Mouse (Mus musculus): ENCODE measurements around the gene Btbd2.

GRCm38 (mm10) chr10:80669737-80670485 lies 13.0 kb upstream of the Btbd2 start:
- TF ChIP-seq CTCF (IDR thresholded peaks at IDR 0.05; ENCODE audit: insufficient read depth, low read depth, low read length) (no peak), POLR2A (IDR thresholded peaks at IDR 0.05; ENCODE audit: insufficient read depth, low read depth, low read length) (no peak)

Data from olfactory bulb, adult 2 months (tissue).